Mouse (Mus musculus) hindbrain, postnatal 0 days (tissue): Measurements from ENCODE around the gene Zfp61. TPM values are rescaled to one million over a fixed set of nuclear protein-coding genes. Genes with fewer than 3 reads are reported as not detected.

ENCODE experiments used
- ATAC-seq: fragments of 200-750 bp; cut with Nextera tagmentation; 2 replicates; pipeline ENCODE4 v1.8.0; 2017; ENCODE audit warnings: mild to moderate bottlenecking, moderate TSS enrichment, moderate library complexity
- DNase-seq: peaks from one replicate; pipeline ENCODE4 v3.0.0-alpha.2; 2015; ENCODE audit warnings: low spot score
- H3K27ac ChIP-seq: fragments of 300-500 bp; sonication (generic); 2 replicates; pipeline ENCODE4 v1.5.1; 2014; ENCODE audit warnings: mild to moderate bottlenecking
- H3K27me3 ChIP-seq: fragments of 300-500 bp; sonication (generic); 2 replicates; pipeline ENCODE4 v1.6.1; 2014; ENCODE audit warnings: low read length, mixed read lengths; ENCODE audit not compliant: insufficient read depth
- H3K36me3 ChIP-seq: fragments of 300-500 bp; sonication (generic); 2 replicates; pipeline ENCODE4 v1.6.1; 2014; ENCODE audit warnings: low read length, mixed read lengths; ENCODE audit not compliant: insufficient read depth
- H3K4me1 ChIP-seq: fragments of 300-500 bp; sonication (generic); 2 replicates; pipeline ENCODE4 v1.6.1; 2014; ENCODE audit warnings: antibody characterized with exemption, low read length, mixed read lengths; ENCODE audit not compliant: insufficient read depth
- H3K4me2 ChIP-seq: fragments of 300-500 bp; sonication (generic); 2 replicates; pipeline ENCODE4 v1.6.1; 2014; ENCODE audit warnings: low read depth, mild to moderate bottlenecking, low read length, moderate library complexity, mixed read lengths
- H3K4me3 ChIP-seq: fragments of 300-500 bp; sonication (generic); 2 replicates; pipeline ENCODE4 v1.5.1; 2014; ENCODE audit warnings: low read length
- H3K9ac ChIP-seq: fragments of 300-500 bp; sonication (generic); replicated peaks from 2 replicates; pipeline ENCODE4 v1.6.1; 2014; ENCODE audit warnings: mild to moderate bottlenecking, low read length, moderate library complexity, mixed read lengths
- H3K9me3 ChIP-seq: fragments of 300-500 bp; sonication (generic); 2 replicates; pipeline ENCODE4 v1.6.1; 2016; ENCODE audit warnings: low read length, mixed read lengths
- CTCF ChIP-seq: IDR thresholded peaks from 2 replicates; pipeline ENCODE4 v1.5.1; 2016; ENCODE audit warnings: antibody characterized with exemption, control low read depth, low read depth
- WGBS: fragments of 180-500 bp; shearing (Covaris S2); extraction: QIAGEN DNeasy Blood & Tissue Kit; methylation state at CpG from one replicate; pipeline ENCODE4 v1.1.7; 2014; 5-methylcytosine and 5-hydroxymethylcytosine counted together
- polyA plus RNA-seq: library from polyadenylated mRNA; unstranded; fragments of >200 nt; fragmentation: Nextera tagmentation; extraction: Ambion mirVana; gene quantifications from 2 replicates; pipeline ENCODE4 v1.2.1, GENCODE M21; 2015
- total RNA-seq: library from RNA; depleted of rRNA; stranded (reverse); fragments of >200 nt; gene quantifications from 2 replicates; pipeline ENCODE4 v1.2.3, GENCODE M21; 2014

Gene Zfp61
- total and polyA plus RNA-seq, 2 experiments from 2014 or later: 23.5 to 26.1 TPM

DNA sequence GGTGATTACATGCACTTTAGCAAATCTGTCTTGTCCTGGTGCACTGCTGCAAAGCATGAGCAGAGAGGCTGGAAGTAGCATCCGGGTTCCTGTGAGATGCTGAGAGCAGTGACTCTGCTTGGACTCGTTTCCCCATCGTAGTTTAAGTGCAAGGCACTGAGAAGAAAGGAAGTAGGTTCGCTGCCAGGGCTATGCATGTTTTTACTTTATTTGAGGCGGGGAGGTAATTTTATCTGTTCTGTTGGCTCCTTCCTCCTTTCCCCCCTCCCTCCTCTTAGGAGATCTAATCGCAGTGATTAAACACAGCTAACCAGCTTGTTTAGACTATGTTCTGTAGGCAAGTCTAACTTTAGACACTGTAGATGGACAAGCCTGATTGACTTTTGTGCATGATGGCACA is 17.9 kb upstream of the Zfp61 start:
- TF ChIP-seq CTCF: no peak
- no peaks in the 10 kb centered on the region for H3K36me3 ChIP-seq
- H3K27me3 ChIP-seq: no peaks in the 10 kb centered on the region
- H3K4me1 ChIP-seq: peaks cover 5% of the 10 kb centered on the region; the same call in 1 of the 2 replicates
- no peaks in the 10 kb centered on the region for H3K9me3 ChIP-seq
- H3K9ac ChIP-seq: no peak overlapping the region
- DNase-seq (no peak), ATAC-seq (no peak)
- H3K4me3 ChIP-seq: no peak overlapping the region
- 78% methylated on average over 6 of the region's 6 CpGs for WGBS
- H3K27ac ChIP-seq: no peak overlapping the region
- no peak overlapping the region for H3K4me2 ChIP-seq

DNA sequence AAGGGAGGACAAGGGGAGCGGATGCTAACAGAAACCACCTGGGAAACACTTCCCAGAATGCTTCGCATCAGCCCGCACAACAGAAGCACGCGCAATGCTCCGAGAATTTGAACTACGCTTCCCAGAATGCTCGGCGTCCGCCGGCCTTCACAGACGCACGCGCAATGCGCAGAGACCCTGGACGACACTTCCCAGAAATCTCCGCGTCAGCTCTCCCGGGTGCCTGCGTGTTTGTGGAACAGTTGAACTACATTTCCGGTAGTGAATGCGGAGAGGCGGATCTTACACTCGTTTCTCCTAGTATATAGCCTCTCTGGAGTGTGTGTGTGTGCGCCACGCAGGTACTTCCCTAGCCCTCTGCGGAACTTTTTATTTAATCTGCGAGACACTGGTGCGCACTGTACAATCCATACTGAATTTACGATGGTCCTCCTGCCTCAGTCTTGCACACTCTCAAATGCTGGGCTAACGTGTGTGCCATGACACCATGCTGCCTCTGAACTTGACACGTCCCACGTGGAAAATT is 15.6 kb upstream of the Zfp61 start, which contains the start of gene Zfp94:
TSS of gene Zfp94 (minus strand) at position 100 of the 526 bp plus-strand sequence.
- Histone ChIP-seq H3K9ac (peak within 1 kb of the TSS; percentile 65), H3K27me3 (no peaks in the 10 kb centered on the region), H3K36me3 (peaks cover 7% of the 10 kb centered on the region), H3K9me3 (no peaks in the 10 kb centered on the region), H3K4me1 (peaks cover 5% of the 10 kb centered on the region; the same call in 1 of the 2 replicates), H3K4me3 (peak within 1 kb of the TSS; percentile 48), H3K4me2 (peak within 1 kb of the TSS; percentile 78), H3K27ac (peak within 1 kb of the TSS; percentile 78)
- ATAC-seq (peak; percentile 97), DNase-seq (peak; percentile 98)
- under 1% methylated on average over 33 of the region's 33 CpGs for WGBS
- TF ChIP-seq CTCF: no peak

DNA sequence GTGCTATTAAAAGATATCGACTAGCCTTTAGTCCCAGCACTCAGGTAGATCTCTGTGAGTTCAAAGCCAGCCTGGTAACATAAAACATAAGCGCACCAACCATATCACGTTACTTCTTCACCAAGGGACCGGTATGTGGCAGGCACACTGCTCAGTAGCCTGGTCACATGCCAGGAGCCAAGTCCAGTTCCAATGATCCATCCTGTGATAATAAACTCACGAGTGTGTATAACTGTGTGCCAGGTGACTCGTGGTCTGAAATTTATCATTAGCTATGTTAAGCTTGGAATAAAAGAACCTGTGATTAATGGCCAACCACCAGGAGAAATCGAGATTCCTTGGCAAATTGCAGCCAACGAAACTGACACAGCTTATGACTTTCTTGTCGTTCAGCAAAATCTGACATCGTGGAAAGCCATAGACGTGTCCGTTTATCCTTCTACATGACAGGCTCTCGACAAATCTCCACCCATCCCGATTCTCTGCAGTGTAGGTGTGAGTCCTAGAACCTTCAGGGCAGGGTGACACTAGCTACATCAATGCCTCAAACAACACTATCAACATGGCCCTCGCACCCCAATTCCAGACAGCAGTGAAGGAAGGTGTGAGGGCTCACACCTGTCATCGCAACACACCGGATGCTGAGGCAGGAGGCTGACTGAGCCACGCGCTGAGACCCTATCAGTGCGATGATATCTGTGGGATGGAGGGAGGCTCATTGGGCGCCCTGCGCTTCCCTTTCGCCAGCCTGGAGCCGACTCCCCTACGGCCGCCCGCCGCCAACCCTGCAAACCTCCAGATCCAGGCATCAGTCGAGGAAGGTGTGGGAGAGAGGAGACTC is 14.9 kb upstream of the Zfp61 start:
- ATAC-seq (no peak), DNase-seq (no peak)
- Histone ChIP-seq H3K9me3 (no peaks in the 10 kb centered on the region), H3K4me1 (peaks cover 5% of the 10 kb centered on the region; the same call in 1 of the 2 replicates), H3K4me2 (peak overlapping the region; percentile 78), H3K27me3 (no peaks in the 10 kb centered on the region), H3K4me3 (peak overlapping the region; percentile 48), H3K36me3 (peaks cover 12% of the 10 kb centered on the region), H3K27ac (peak overlapping the region; percentile 78), H3K9ac (peak overlapping the region; percentile 65)
- 25% methylated on average over 29 of the region's 29 CpGs for WGBS
- TF ChIP-seq CTCF: no peak

DNA sequence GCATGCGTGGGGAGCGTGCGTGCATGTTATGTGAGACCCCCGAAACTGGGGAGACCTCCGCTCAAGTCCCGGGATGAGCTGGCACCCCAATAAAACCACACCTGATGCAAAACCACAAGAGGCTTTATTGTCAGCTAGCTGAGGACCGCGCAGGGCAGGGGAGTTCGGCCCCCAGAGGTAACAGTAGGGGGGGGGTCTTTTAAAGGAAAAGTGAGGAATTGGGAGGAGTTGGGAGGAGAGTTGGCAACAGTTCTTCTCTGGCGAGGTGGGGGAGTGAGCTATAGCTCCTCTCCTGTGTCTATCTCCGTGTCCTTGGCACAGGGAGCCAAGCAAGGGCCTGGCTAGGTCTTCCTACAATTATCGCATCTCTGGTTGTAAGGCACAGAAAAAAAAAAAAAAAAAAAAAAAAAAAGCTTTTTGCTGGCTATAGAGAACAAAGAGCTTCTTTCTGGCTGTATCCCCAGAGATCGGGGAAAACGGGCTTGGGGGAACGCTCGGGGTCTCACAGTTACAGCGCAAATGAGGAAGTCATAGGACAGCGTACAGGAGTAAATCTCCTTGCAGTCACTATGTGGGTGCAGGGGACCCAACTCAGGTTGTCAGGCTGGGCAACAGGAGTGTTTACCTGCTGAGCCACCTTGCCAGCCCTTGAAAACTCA is 1.1 kb downstream of the Zfp61 start:
- H3K9me3 ChIP-seq: no peaks in the 10 kb centered on the region
- 0 out of 2 replicates have a peak, but pooled peaks cover 7% of the 10 kb centered on the region for H3K4me1 ChIP-seq
- WGBS: under 1% methylated on average over 18 of the region's 18 CpGs
- H3K27me3 ChIP-seq: no peaks in the 10 kb centered on the region
- peak overlapping the region; percentile 83 for H3K4me2 ChIP-seq
- DNase-seq: peak; percentile 47
- peak overlapping the region; percentile 50 for H3K9ac ChIP-seq
- ATAC-seq: peak; percentile 50
- H3K4me3 ChIP-seq: peak overlapping the region; percentile 72
- TF ChIP-seq CTCF: no peak
- H3K36me3 ChIP-seq: peaks cover 32% of the 10 kb centered on the region
- 0 out of 2 replicates have a peak overlapping the region, but pooled peaks have one; percentile 94 for H3K27ac ChIP-seq

DNA sequence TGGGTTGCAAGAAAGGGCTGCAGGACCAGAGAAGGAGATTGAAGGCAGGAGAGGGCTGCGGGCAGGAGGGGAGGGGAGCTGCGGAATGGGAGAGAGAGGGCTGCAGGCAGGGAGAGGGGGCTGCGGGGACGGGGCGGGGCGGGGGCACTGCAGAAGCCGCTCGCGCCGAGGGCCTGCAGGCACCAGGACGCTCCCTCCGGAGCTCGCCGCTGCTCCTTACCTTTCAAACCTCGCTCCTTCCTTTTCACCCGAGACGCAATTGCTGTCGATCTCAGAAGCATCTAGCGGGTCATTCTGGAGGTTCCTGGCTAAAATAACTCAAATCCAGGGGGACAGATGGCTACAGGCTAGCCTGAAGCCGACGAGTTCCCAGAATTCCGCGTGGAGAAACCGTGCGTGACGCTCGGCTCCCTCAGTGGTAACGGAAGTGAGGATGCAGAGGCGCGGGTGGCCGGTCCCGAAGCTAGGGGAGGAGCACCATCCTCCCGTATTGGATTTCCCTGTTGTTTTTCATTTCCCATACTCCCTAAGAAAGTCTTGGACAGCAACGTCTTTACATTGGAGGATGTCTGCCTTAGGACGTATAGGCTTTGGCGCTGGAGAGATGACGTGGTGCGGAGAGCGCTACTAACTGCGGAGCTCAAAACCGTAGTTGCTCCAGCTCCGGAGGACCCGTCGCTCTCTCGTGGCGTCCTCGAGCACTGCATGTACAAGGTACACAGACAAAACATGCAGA is 1.9 kb downstream of the Zfp61 start:
- Histone ChIP-seq H3K36me3 (peaks cover 36% of the 10 kb centered on the region), H3K4me1 (0 out of 2 replicates have a peak, but pooled peaks cover 7% of the 10 kb centered on the region), H3K4me2 (peak overlapping the region; percentile 83), H3K4me3 (peak overlapping the region; percentile 72), H3K9ac (peak overlapping the region; percentile 86), H3K9me3 (no peaks in the 10 kb centered on the region), H3K27me3 (no peaks in the 10 kb centered on the region), H3K27ac (peak overlapping the region; percentile 94)
- DNase-seq (peak; percentile 97), ATAC-seq (peak; percentile 94)
- WGBS: under 1% methylated on average over 45 of the region's 47 CpGs
- TF ChIP-seq CTCF: peak; percentile 69

DNA sequence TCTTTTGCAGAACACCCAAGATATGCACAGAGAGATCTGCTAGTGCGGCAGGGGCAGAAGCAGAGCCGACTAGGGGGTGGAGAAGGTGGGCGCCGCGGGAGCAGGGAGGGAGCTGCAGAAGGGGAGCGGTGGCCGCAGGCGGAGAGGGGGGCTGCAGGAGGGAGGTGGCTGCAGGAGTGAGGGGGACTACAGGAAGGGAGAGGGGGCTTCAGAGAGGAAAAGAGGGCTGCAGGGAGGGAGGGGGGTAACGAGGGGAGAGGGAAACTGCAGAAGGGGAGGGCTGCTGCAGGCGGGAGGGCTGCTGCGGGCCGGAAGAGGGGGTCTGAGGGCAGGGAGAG is 2.4 kb downstream of the Zfp61 start:
- ATAC-seq: no peak
- Histone ChIP-seq H3K27ac (peak overlapping the region; percentile 94), H3K4me1 (0 out of 2 replicates have a peak, but pooled peaks cover 7% of the 10 kb centered on the region), H3K9ac (peak overlapping the region; percentile 86), H3K36me3 (peaks cover 41% of the 10 kb centered on the region), H3K27me3 (no peaks in the 10 kb centered on the region), H3K4me2 (peak overlapping the region; percentile 83), H3K4me3 (peak overlapping the region; percentile 72), H3K9me3 (no peaks in the 10 kb centered on the region)
- no peak for TF ChIP-seq CTCF
- 0% methylated on average over 12 of the region's 12 CpGs for WGBS
- no peak for DNase-seq
